Mouse (Mus musculus): ENCODE results near the gene Rnf10.

Gene Rnf10

DNA sequence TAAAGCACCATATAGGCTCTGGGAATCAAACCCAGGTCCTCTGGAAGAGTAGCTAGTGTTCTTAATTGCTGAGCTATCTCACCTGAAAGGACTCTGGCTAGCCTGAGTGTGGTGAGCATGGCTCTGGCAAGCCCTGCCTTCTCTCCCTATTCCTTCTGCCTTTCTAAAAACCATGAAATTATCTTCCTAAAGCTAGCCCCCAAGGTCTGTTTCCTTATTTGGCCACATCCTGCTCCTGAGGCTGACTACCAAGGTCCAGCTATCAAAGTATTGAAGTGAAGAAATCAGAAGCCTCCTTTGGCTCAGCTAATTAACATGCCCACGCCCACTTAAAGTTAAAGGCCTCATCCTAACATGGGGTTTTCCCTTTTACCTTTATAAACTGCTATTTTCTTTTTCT is 2.1 kb upstream of the Rnf10 start:
- DNase-seq: no peak

DNA sequence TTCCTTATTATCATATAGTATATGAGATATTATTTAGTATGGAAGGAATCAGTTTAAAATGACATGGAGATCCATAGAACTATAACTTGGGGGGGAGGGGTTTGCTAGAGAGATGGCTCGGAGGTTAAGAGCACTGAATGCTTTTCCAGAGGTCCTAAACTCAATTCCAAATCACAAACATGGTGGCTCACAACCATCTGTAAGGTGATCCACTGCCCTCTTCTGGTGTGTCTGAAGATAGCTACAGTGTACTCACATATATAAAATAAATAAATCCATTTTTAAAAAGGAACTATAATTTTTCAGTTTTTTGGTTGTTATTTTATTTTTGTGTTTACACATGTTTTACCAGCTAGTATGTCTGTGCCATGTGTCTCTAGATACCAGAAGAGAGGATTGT is 1.7 kb upstream of the Rnf10 start:
- no peak for DNase-seq

DNA sequence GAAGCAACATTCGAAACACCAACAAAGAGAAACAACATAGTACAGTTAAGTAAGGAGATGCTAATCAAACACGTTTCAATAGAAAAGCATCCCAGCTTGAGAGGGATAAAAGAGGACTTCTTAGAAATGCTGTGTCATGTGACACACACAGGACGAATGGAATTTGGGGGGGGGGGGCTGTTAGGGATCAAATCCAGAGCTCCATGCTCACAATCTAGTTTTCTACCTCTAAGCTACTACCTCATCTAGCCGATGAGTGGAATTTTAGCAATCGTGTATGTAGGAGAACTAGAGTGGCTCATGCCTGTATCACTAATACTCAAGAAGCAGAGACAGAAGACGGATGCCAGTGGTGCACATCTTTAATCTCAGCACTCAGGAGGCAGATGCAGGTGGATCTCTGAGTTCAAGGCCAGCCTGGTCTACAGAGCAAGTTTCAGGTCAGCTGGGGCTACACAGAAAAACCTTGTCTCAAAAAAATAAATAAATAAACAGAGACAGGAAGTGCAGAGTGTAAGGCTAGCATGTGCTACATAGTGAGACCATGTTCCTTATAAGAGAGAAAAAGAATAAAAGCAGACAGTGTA is 944 bp upstream of the Rnf10 start:
- DNase-seq: no peak

DNA sequence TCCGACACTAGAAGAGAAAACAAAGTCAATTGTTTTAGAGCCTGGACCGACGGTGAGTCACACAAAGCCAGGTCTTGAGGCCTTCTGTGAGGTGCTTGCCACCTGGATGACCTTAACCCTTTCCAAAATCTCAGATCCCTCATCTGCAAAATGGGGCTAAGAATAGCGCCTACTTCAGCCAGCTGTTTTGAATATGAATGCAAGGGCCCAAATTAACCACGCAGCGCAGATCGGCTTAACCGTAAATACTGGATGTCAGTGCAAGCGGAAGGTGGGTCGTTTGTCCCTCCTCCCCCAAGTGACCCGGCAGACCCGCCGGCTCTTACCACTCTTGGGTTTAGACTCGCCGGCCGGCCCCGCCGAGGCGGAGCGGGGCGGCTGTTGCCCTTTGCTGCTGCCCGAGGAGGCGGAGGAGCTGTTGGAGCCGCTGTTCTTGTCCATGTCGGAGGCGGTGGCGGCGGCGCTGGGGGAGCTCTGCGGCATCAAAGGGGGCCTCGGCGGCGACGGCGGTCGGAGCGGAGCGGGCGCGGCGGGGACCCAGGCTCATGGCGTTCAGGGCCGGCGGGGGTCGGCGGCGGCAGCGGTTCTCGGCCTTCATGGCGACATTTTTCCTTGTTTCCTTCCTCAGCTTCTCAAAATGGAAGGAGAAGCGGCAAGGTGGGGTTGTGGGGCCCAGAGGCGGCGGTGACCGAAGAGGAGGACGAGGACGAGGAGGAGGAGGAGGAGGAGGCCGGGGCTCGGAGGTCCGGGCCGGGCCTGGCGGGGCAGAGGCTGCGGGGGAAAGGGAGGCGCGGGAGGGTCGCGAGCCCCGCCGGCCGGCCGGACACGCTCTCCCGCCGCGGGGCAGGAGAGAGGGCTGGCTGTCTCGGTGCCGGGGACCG is 527 bp downstream of the Rnf10 start:
- peak; percentile 43 for DNase-seq

DNA sequence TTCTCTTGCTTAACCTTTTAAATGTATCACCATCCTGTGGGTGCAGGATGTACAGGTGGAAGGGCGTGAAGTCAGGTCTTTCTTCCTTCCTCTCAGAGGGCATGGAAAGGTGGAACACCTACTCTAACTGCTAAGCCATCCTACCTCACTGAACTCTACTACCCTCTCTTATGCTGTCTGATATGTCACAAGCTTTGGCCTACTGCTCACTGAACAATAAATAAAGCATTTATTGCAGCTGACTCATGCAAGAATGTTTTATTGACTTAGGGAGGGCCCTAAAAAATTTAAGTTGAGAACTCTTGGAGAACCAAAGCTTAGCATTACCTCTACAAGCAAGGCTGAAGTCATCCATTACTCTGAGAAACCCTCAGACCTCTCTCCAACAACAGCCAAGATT is 2.7 kb downstream of the Rnf10 start:
- DNase-seq: no peak

DNA sequence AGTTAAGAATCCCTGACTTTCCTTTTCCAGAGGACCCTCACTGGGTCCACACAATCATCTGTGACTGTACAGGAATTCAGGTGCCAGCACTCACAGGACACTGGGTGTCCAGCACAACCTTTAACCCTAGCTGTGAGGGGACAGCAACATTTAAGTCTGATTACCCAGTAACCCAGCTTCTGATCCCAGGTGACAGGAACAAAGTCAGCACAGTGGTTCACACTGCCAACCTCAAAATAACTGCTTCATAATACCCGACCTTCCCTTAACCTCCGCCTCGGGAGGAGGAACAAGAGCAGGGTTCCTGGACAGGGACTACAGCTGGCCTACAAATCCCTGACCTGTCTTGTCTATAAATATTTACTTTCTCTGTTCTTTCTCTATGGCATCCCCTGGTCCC is 4.4 kb downstream of the Rnf10 start:
- no peak for DNase-seq

DNA sequence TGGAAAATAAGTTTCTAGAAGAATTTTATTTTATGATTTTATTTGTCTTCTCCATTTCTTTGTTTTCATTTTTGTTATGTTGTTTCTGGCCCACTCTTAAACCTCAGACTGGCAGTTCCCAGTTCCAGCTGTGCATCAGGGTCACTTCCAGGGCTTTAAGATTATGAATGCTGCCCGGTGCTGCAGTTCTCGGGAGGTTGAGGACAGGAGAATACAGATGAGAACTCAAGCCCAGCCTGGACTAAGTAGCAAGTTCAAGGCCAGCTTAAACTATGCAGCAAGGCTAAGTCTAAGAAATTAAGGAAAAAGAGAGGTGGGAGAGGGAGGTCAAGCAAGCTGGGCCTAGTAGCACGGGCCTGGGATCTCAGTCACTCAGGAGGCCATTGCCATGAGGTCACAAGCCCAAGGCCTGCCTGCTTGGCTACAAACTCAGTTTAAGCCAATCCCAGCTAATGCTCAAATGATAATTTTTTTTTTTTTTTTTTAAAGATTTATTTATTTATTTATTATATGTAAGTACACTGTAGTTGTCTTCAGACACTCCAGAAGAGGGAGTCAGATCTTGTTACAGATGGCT is 5.1 kb downstream of the Rnf10 start:
- DNase-seq: no peak

DNA sequence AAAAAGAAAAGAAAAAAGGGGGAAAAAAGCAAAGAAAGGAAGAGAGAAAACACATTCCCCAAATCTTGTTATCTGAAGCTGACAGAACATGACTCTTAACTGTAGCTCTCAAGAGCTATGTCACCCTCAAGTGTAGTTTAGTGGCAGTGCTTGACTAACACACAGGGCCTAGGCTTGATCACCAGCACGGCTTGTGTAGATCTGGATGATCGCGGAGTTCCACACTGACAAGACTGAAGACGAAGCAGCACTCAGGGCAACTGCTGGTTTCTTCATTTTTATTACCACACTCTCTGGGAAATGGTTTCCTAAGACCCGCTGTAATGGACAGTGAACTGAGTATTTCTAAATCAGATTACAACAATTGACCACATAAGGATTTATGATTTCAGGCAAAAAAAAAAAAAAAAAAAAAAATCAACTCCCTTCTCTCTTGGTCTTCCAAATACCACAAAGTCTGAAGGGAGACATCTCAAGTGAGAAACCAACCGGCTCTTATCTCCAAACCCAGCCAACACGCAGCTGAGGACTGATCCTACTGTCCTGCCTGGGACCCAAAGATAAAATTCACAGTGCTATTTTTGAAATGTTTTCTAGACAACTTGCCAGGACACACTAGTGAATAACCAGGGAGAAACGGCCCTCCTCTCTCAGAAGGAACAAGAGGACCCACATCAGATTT is 5.8 kb downstream of the Rnf10 start:
- DNase-seq: peak; percentile 50

DNA sequence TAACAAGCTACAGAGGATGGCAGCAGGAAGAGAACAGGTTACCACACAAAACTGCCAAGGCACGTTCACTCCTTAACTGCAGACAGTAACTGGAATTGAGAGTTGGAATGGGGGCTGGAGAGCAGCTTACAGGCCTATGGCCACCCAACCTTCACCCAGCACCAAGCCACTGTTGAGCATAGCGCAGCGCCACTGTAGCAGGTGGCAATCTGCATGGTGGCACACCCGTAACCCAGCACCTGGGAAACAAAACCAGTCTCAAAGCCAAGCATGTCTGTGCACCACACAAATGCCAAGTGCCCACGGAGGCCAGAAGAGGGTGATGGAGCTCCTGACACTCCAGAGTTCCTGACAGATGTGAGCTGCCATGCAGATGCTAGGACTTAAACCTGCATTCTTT is 6.4 kb downstream of the Rnf10 start:
- no peak for DNase-seq

DNA sequence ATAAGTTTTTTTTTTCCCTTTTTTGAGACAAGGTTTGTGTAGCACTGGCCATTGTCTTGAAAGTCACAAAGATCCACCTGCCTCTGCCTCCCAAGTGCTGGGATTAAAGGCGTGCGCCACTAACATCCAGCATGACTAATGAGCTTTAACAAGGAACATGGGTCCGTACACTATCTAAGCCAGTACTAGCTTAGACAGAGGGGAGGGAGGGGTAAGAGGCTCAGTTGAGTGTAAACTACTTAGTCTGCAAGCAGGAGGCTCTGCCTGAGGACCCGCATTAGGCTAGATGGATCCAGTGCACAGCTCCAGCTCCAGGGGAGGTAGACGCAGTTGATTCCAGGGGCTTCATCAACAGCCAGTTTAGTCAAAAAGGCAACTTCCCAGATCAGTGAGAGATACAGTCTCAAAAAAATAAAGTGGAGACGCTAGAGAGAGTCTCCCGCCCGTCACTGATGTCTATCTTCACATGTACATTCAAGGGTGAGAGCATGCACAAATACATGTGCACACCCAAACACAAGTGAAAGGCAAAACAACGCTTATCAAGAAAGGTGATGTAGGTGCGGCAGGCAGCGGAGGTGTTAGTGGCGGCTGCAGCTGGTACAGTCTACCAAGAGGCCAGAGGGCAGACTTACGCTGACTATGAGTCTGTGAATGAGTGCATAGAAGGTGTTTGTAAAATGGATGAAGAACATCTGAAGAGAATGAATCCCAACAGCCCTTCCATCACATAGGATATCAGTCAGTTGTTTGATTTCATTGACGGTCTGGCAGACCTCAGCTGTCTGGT is 10.0 kb downstream of the Rnf10 start:
- no peak for DNase-seq

DNA sequence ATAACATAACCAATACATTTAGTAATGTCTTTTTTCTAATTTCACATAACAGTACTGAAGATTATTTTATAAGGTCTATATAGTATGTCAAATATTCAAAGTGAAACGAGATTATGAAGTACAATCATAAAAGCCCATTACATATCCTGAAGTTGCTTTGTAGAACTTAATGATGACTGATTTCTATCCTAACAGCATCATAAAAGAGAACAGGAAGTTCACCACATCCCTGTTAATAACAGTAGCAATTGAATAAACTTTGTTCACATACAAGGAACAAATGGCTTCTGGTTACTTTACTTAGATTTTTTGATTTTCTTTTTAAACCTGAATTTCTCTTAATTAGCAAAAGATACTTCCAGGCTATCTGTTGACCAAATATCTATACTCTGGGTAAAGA is 10.8 kb downstream of the Rnf10 start:
- no peak for DNase-seq

DNA sequence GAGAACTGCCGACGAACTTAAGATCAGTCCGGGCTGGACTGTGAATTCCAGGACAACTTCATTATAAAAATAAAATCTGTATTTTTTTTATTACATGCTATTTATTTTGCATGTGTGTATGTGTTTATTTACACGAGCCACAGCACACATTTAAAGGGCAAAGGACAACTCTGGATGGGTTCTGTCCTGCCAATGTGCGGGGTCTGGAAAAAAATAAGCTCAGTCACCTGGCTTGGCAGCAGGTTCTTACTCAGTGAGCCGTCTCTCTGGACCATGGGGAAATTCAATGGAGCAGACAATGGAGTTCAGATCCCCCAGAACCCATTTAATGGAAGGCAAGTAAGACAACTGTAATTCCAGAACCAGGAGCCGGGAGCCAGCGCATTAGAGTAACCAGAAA is 11.6 kb downstream of the Rnf10 start:
- DNase-seq: no peak

DNA sequence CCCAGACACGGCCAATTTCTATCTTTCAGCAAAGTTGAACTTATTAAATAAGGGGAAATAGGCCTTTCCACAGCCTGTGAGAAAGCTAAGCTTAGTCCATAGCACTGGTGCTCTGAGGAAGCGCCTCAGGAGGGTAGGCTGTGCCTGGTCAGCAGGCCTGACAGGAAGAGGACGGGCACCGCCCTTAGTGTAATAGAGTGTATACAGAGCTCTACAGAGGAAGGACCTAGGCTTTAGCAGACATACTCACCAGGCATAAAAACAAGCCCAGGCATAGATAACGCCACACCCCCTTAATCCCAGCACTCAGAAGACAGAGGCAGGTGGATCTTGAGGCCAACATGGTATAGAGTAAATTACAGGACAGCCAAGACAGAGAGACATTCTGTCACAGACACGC is 12.3 kb downstream of the Rnf10 start:
- peak; percentile 35 for DNase-seq

DNA sequence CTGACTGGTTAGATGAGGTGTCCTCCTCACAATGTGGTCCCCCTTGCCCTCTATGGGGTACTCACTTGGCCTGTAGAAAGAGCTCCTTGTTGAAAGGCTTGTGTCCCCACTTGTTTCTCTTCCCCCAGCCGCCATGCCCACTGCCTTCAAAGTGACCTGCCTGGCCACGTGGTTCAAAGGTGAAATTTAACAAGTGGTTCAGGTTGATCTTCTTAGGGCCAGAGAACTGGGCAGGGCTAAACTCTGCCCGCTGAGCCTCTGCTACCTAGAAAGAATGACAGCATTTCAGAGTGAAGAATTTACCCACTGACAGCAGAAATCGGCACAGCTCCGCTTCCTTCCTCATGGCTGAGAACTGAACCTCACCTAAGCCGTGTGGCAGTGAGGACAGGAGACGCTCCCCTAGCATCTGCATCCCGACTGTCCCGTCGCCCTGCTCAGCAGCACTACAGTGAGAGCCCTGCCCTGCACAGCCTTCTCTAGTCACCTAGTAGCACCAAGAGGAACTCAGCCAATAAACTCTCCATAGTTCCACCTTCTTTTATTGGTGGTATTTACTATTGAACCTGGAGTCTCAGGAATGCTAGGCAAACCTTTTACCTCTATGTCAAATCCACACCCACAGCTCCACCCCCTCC is 15.7 kb downstream of the Rnf10 start:
- DNase-seq: no peak

DNA sequence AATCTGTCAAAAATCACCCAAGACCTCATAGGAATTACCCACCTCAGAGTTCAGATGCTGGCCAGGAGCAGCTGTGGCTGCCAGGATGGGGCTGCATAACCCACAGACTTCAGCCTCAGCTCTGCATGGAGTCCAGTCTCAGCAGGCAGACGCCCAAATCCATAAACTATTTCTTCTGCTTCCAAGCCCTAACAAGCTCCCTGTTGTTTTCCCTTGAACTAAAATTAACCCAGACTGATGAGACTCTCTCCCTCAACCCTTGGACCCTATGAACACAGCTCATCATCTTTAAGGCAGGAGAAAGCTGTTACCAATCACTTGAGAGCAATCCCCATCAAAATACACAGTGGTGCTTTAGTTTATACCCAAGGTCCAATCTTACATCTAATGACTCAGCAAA is 17.2 kb downstream of the Rnf10 start:
- DNase-seq: no peak

DNA sequence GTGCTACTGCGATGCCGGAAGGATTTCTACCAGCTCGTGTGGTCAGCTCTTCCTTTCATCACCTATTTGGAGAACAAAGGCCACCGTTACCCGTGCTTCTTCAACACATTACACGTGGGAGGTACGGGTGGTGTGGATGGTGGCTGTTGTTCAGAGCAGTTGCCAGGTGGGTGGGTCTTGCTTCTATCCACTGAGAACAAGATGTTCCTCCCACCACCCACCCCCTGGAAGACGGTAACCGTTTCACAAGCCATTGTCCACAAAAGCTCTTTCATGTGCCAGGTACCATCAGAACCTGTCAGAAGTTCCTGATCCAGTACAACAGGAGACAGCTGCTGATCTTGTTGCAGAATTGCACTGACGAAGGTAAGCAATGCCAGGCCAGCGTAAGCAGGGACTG is 32.5 kb downstream of the Rnf10 start:
- no peak for DNase-seq

DNA sequence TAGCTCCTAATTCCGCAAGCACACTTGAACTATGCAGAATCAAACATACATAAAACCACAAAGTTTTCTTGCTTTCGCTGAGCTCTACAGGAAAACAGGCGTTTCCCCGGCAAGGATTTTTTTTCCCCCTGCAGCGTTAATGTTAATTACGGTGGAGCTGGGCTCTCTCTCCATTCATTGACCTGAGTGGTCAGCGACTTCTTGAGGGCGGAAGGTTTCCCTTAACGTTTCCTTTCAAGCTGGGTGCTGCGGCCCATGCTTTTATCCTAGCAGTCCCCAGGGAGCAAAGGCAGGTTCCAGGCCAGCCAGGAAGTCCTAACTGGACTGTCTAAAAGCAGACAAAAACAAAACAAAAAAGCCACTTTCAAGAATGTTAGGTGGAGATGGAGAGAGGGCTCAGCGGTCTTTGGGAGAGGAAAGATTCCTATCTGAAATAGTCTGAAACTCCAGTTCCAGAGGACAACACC is 33.9 kb downstream of the Rnf10 start:
- peak; percentile 10 for DNase-seq

DNA sequence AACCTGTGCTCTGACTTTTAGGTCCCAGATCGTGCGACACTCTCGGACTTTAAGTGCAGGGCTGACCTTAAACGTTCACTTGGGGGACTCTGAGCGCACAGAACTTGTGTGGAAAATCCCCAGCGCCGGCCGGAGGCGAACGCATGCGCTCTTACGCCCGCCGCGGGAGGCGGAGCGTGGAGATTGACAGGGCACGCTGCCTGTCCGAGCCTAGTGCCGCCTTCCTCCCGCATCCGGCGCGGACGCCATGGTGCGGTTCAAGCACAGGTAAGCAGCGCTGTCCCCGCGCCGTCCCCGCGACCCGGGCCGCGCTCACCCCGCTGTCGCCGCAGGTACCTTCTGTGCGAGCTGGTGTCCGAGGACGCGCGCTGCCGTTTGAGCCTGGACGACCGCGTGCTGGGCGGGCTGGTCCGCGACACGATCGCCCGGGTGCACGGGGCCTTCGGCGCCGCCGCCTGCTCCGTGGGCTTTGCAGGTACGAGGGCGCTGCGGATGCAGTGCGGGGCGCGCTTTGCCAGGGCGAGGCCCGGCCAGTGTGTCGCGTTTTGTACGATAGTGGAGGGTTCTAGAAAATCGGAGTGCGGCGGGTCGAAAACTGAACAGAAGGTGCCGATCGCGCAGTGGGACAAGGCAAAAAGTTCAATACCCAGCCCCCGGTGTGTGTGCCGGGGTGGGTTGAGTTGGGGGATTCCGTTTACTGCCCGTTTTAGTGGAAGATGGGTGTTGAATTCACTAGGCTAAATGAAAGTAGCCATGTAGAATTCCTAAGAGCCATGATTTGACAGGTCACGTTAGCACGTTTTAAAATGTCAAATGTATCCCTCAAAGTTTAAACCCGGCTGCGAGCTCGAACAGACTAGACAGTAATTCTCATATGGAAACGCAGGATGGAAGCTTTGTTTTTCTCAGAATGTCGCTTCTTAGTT is 34.6 kb downstream of the Rnf10 start:
- DNase-seq: peak; percentile 96

DNA sequence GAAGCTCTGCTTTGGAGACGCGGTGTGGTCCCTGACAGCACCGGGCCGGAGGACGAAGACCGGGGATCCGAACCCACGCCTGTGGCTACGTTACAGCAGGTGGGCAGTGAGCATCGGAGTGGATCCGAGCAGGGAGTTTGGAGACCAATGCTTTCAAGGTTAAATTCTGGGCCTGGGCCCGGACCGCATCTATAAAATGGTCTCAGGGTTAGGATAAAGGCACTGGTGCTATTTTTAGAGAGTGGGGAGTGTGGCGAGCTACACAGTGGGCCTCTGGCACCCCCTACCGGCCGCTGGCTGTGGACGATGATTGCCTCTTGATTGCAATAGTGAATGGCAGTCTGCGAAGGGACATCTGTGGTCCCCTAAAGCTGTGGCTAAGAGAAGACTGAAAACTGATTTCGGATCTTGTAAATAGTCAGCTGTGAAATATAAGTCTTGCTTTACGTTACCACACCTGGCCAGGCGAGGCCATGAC is 36.9 kb downstream of the Rnf10 start, which contains the start of gene Pop5:
Pop5 (plus strand) TSS at position 51 of the 478 bp plus-strand sequence.
- peak; percentile 96 for DNase-seq

DNA sequence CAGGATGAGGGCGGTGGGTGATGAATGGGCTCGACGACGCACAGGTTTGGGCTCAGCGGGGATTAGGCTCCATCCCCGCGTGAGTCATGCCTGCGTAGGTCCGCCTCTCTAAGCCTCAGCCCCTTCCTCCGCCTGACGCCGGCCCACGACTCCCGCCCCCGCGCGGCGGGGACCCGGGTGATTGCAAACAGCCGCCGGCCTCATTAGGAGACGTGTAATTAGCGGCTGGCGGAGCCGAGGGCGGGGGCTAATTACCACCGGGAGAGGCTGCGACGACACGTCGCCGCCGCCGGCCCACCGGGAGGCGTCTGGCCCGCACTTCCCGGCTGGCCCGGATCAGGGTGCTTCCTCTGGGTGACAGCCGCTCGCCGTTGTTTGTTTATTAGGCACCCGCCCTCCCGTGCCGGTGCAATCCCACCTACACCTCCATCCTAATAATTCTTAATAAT is 37.4 kb downstream of the Rnf10 start:
- peak; percentile 64 for DNase-seq

DNA sequence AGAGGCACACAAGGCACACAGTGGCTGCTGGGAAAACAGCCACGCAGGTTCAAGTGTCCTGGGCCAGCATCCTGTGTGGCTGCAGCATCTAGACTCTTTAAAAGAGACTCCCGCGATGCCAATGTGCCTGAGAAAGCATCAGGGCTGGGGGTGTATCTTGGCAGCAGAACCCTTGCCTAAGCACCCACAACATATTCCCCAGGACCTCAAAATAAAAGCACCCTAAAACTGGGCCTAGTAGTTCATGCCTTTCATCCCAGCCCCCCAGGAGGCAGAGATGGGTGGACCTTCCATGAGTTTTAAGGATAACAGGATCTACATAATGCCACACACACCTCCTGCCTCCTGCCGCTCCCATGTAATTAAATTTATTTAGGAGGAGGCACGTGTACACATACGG is 38.2 kb downstream of the Rnf10 start:
- no peak for DNase-seq
